Mouse (Mus musculus) neural tube, embryonic 14.5 days (tissue): ENCODE results near the gene Mif4gd. TPM values are rescaled to one million over a fixed set of nuclear protein-coding genes. Genes with fewer than 3 reads are reported as not detected.
A peak's percentile ranks its signal among the peaks of the same experiment; 100 is the strongest.

ENCODE experiments used
- ATAC-seq: fragments of 200-750 bp; cut with Nextera tagmentation; 2 replicates; pipeline ENCODE4 v1.8.0; 2017; ENCODE audit warnings: low read depth, mild to moderate bottlenecking, moderate TSS enrichment, moderate library complexity
- H3K27ac ChIP-seq: fragments of 300-500 bp; sonication (generic); 2 replicates; pipeline ENCODE4 v1.5.1; 2014; ENCODE audit warnings: low read depth, mild to moderate bottlenecking, control low read depth, low read length, moderate library complexity, mixed read lengths
- H3K27me3 ChIP-seq: fragments of 300-500 bp; sonication (generic); 2 replicates; pipeline ENCODE4 v1.6.1; 2014; ENCODE audit warnings: low read length; ENCODE audit not compliant: control insufficient read depth, insufficient read depth
- H3K36me3 ChIP-seq: fragments of 300-500 bp; sonication (generic); 2 replicates; pipeline ENCODE4 v1.6.1; 2014; ENCODE audit warnings: low read length, mixed read lengths; ENCODE audit not compliant: control insufficient read depth, insufficient read depth
- H3K4me1 ChIP-seq: fragments of 300-500 bp; sonication (generic); 2 replicates; pipeline ENCODE4 v1.6.1; 2014; ENCODE audit warnings: low read length; ENCODE audit not compliant: control insufficient read depth, insufficient read depth
- H3K4me2 ChIP-seq: fragments of 300-500 bp; sonication (generic); 2 replicates; pipeline ENCODE4 v1.6.1; 2014; ENCODE audit warnings: mild to moderate bottlenecking, low read depth, low read length, control low read depth
- H3K4me3 ChIP-seq: fragments of 300-500 bp; sonication (generic); 2 replicates; pipeline ENCODE4 v1.5.1; 2014; ENCODE audit warnings: low read depth, low read length, control low read depth, mixed read lengths
- H3K9ac ChIP-seq: fragments of 300-500 bp; sonication (generic); replicated peaks from 2 replicates; pipeline ENCODE4 v1.6.1; 2014; ENCODE audit warnings: low read depth, mild to moderate bottlenecking, control low read depth, low read length, mixed read lengths
- H3K9me3 ChIP-seq: fragments of 300-500 bp; sonication (generic); 2 replicates; pipeline ENCODE4 v1.6.1; 2016; ENCODE audit warnings: low read length; ENCODE audit not compliant: control insufficient read depth
- WGBS: fragments of 180-500 bp; shearing (Covaris S2); extraction: QIAGEN DNeasy Blood & Tissue Kit; methylation state at CpG from one replicate; pipeline ENCODE4 v1.1.7; 2014; 5-methylcytosine and 5-hydroxymethylcytosine counted together
- polyA plus RNA-seq: library from polyadenylated mRNA; unstranded; fragments of >200 nt; fragmentation: Nextera tagmentation; extraction: Ambion mirVana; gene quantifications from 2 replicates; pipeline ENCODE4 v1.2.1, GENCODE M21; 2014

Gene Mif4gd
- polyA plus RNA-seq, 1 experiment from 2014 or later = 12.3 TPM

DNA sequence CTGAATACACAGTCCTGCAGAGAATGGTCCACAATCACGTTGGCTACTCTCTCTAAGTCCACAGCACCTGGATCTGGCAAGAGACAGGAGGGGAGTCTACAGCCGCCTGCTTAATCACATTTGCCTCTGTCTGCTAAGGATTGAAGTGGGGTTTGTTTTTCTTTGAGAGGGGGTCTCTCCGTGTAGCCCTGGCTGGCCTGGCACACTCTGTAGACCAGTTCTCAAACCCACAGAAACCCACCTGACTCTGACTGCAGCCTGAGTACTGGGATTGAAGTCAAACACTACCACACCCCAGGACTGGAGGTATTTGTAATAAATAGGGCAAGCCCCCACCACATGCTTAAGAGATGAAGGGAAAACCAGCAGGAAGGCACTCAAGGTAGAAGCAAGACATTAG lies 3.2 kb downstream of the Mif4gd start:
- no peaks in the 10 kb centered on the region for H3K27me3 ChIP-seq
- H3K4me1 ChIP-seq = peaks cover 13% of the 10 kb centered on the region
- no peak overlapping the region for H3K4me2 ChIP-seq
- ATAC-seq = no peak
- no peak overlapping the region for H3K4me3 ChIP-seq
- WGBS = 82% methylated on average over 3 of the region's 3 CpGs
- H3K9ac ChIP-seq = no peak overlapping the region
- peaks cover 29% of the 10 kb centered on the region for H3K36me3 ChIP-seq
- no peak overlapping the region for H3K27ac ChIP-seq
- H3K9me3 ChIP-seq = no peaks in the 10 kb centered on the region

DNA sequence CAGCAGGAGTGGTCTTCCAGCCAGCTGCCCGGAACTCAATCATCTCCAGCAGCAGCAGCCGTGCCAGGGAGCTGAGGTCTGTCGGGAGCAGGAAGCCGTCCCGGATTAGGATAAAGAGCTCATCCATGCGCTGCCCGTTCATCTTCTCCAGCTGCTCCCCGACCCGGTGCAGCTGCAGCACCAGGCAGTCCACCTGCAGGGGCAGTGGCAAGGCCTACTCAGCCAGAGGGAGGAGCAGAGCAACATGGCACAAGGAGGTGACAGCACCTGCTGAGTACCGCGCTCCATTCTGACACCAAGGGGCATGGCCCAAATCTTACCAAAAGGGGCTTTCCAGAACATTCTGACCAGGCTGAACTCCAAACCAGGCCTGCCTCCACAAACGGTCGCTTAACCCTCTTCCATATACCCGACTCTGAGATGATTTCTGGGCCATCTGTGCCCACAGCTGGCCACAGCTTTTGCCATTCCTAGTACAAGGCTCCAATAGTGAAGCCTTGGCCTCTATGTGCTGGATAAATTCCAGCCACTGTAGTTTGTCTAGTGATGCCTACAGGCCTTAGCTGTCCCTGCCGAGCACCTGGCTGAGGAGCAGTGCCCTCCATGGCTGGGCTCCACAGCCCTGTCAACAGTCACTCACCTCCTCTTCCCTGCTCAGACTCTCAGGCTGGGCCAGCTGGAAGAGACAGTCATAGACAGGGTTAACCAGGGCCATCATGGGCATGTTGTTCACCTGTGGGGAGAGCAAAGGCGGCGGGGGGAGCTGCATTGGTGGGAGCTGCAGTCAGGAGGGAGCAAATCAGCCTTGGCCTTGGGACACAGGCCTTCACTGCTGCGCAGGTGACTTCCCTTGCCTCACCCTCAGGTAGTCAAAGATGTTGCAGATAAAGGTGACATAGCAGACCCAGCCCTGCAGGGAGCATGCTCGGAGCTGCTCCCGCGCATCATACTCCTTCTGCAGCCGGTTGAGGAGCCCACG lies 4.1 kb downstream of the Mif4gd start:
- no peak for ATAC-seq
- Histone ChIP-seq H3K27me3 (no peaks in the 10 kb centered on the region), H3K9ac (no peak overlapping the region), H3K4me2 (no peak overlapping the region), H3K4me1 (peaks cover 14% of the 10 kb centered on the region), H3K4me3 (no peak overlapping the region), H3K9me3 (no peaks in the 10 kb centered on the region), H3K36me3 (peaks cover 29% of the 10 kb centered on the region), H3K27ac (no peak overlapping the region)
- 86% methylated on average over 23 of the region's 23 CpGs for WGBS

DNA sequence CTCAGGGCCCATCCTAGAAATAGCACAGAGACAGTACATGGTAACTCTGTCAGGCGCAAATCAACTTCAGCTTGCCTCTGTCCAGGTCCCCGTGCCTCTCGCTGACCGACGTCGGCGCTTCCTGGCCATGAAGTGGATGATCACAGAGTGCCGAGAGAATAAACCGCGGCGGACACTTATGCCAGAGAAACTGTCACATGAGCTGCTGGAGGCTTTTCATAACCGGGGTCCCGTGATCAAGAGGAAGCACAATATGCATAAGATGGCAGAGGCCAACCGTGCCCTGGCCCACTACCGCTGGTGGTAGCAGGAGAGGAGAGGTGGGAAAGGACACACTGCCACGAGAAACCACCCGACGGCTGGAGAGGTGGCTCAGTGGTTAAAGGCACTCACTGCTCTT lies 6.0 kb downstream of the Mif4gd start:
- Histone ChIP-seq H3K9me3 (no peaks in the 10 kb centered on the region), H3K4me2 (no peak overlapping the region), H3K27me3 (no peaks in the 10 kb centered on the region), H3K9ac (no peak overlapping the region), H3K36me3 (peaks cover 29% of the 10 kb centered on the region), H3K27ac (no peak overlapping the region), H3K4me3 (no peak overlapping the region), H3K4me1 (peaks cover 23% of the 10 kb centered on the region)
- no peak for ATAC-seq
- WGBS = 94% methylated on average over 18 of the region's 18 CpGs

DNA sequence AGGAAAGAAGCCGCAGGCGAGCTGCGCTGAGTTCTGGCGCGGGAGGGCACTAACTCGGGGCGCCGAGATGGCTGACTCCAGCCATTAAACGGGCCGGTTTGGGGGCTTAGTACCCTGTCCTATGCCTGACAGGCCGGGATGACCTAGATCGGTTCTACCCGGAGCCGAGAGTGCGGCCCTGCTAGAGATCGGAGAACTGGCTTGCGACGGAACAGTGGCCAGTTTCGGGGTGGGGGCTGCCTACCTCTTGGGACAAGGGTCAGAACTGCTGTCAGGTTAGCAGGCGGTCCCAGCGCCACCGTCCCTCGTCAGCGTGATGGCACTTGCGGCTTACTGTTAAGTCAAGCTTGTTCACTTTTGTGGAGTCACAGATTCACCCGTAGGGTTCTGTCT lies 8.5 kb downstream of the Mif4gd start:
- 0% methylated on average over 26 of the region's 26 CpGs for WGBS

DNA sequence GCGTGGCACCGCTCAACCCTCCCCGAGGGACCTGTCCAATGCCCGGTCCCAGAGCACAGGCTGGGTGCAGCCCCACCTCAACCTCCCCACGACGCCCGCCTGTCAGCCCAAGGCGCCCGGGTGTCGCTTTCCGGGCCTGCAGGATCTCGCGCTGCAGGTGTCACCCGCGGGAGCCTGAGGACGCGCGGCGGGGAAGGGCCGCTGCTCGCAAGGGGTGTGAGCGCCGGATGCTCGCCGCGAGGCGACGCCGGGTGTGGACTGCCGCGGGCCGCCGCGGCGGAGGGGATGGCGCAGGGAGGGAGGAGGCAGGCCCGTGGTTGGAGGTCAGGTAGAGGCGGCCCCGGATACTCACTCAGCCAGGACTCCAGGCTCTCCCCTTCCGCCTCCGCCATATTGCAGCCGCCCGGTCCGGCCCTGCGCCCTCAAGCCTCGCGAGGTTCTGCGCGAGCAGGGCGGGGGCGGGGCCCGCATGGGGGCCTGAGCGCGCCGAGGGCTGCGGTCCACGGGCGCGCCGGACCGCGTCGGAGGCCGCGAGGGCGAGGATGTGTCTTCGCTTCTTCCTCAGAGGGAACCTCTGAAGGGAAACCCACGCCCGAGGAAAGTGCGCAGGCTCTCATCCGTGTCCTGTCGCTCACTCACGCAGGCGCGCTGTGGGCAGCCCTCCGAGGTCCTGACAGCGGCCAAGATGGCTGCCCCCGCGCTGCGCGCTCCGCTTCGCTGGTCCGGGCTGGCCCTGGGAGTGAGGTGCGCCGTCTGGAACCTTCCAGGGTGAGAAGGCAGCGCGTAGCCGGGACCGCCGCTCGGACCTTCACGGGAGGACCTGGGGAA lies 9.1 kb downstream of the Mif4gd start, which contains the start of the genes Mrps7 and Gga3:
Mrps7 (plus strand) TSS at position 450 of the 828 bp plus-strand sequence.
Gga3 (minus strand) TSS at position 576 of the 828 bp plus-strand sequence.
- WGBS = under 1% methylated on average over 73 of the region's 93 CpGs
- Histone ChIP-seq H3K4me1 (peaks cover 22% of the 10 kb centered on the region), H3K27me3 (no peaks in the 10 kb centered on the region), H3K27ac (peak within 1 kb of the TSS; percentile 90), H3K36me3 (peaks cover 27% of the 10 kb centered on the region), H3K4me2 (peak within 1 kb of the TSS; percentile 94), H3K9me3 (no peaks in the 10 kb centered on the region), H3K9ac (peak within 1 kb of the TSS; percentile 91), H3K4me3 (peak within 1 kb of the TSS; percentile 98)
- peak; percentile 97 for ATAC-seq

More for the DNA sequence above, 8.5 kb downstream of the Mif4gd start:
- H3K9me3 ChIP-seq = no peaks in the 10 kb centered on the region
- H3K4me3 ChIP-seq = peak overlapping the region; percentile 98
- peaks cover 29% of the 10 kb centered on the region for H3K36me3 ChIP-seq
- H3K27me3 ChIP-seq = no peaks in the 10 kb centered on the region
- peak overlapping the region; percentile 90 for H3K27ac ChIP-seq
- peak overlapping the region; percentile 91 for H3K9ac ChIP-seq
- H3K4me2 ChIP-seq = peak overlapping the region; percentile 94
- H3K4me1 ChIP-seq = peaks cover 22% of the 10 kb centered on the region
- peak; percentile 48 for ATAC-seq

DNA sequence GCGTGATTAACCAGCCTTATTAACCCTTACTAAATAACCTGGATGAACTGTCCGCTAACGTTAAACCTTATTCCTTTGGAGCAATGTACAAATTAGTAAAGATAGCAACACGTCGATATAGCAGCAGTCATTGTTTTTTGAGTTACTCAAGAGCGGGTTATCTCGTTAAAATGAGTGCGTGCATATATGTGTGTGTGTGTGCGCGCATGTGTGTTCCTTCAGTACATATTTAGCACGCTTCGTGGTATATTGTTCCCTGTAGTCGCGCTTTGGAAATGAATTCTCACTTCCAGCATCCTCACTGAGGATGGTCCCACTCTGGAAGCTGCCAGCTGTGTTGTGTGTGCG lies 9.7 kb downstream of the Mif4gd start:
- Histone ChIP-seq H3K4me1 (peaks cover 22% of the 10 kb centered on the region), H3K27ac (peak overlapping the region; percentile 90), H3K4me2 (peak overlapping the region; percentile 94), H3K9ac (peak overlapping the region; percentile 91), H3K27me3 (no peaks in the 10 kb centered on the region), H3K4me3 (peak overlapping the region; percentile 98), H3K36me3 (peaks cover 21% of the 10 kb centered on the region), H3K9me3 (no peaks in the 10 kb centered on the region)
- ATAC-seq = no peak
- 5% methylated on average over 15 of the region's 15 CpGs for WGBS

DNA sequence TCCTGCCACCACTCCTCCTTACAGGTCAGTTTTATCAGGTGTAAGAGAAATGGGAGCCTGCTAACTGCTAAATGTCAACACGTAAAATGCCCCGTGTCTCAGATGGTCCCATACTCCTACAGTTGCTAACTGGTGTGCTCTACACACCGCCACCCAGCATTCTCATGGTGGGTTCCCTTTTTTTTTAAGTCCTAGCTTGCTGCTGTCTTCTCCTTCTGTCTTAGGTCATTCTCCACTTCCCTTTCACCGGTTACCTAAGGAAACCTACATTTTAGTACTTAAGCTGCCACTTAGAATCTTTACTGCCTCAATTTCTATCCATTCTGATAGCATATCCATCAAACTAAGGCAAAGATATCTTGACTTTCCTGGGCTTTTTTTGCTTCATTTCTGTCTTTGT lies 11.6 kb downstream of the Mif4gd start:
- Histone ChIP-seq H3K9me3 (no peaks in the 10 kb centered on the region), H3K27ac (no peak overlapping the region), H3K4me1 (peaks cover 22% of the 10 kb centered on the region), H3K36me3 (peaks cover 9% of the 10 kb centered on the region), H3K4me3 (no peak overlapping the region), H3K27me3 (no peaks in the 10 kb centered on the region), H3K4me2 (no peak overlapping the region), H3K9ac (no peak overlapping the region)
- no peak for ATAC-seq
- 93% methylated on average over 4 of the region's 4 CpGs for WGBS

DNA sequence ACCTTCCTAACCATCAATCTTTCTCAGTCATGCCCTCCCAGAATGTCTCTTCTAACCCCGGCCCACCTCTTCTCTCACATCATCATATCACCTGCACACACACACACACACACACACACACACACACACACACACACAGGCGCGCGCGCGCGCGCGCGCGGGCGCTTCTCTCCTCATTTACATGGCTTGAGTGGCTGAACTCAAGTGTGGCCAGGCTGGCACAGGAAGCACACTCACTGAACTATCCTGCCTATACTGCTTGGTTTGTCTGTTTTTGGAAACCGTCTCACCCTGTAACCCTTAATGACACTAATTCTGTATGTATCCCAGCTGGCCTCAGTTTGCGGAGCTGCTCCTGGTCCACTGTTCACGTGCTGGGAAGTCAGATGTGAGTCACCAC lies 12.0 kb downstream of the Mif4gd start:
- ATAC-seq = no peak
- peaks cover 6% of the 10 kb centered on the region for H3K36me3 ChIP-seq
- WGBS = 90% methylated on average over 15 of the region's 15 CpGs
- no peaks in the 10 kb centered on the region for H3K27me3 ChIP-seq
- H3K9ac ChIP-seq = no peak overlapping the region
- no peak overlapping the region for H3K4me3 ChIP-seq
- peaks cover 22% of the 10 kb centered on the region for H3K4me1 ChIP-seq
- H3K9me3 ChIP-seq = no peaks in the 10 kb centered on the region
- no peak overlapping the region for H3K4me2 ChIP-seq
- no peak overlapping the region for H3K27ac ChIP-seq
